Mouse (Mus musculus): ENCODE results near the gene Timm9. TPM values are rescaled to one million over a fixed set of nuclear protein-coding genes. Genes with fewer than 3 reads are reported as not detected.
A peak's percentile ranks its signal among the peaks of the same experiment; 100 is the strongest.

Gene Timm9
- 88.7 and 88.9 TPM in 2 replicates for polyA plus RNA-seq (2015; fragmentation: Nextera tagmentation; extraction: Ambion mirVana)

GRCm38 (mm10) chr12:71136130-71136973 lies at the start of gene Timm9, which contains the start of gene 2700049A03Rik:
Gene Timm9 (minus strand): TSS chr12:71136684.
Gene 2700049A03Rik (plus strand): TSS chr12:71136848.
- under 1% methylated on average over 52 of the region's 52 CpGs for WGBS
- peak within 1 kb of the TSS; percentile 92 for H3K4me2 ChIP-seq
- no peaks in the 10 kb centered on the region for H3K9me3 ChIP-seq (replicated peaks)
- peak; percentile 95 for ATAC-seq (replicated peaks; ENCODE audit: low FRiP score)
- no peaks in the 10 kb centered on the region for H3K27me3 ChIP-seq
- H3K36me3 ChIP-seq: peaks cover 34% of the 10 kb centered on the region
- peaks cover 22% of the 10 kb centered on the region for H3K4me1 ChIP-seq
- H3K9ac ChIP-seq: peak within 1 kb of the TSS; percentile 98
- peak within 1 kb of the TSS; percentile 97 for H3K4me3 ChIP-seq (replicated peaks)
- H3K27ac ChIP-seq: peak within 1 kb of the TSS; percentile 84

- Histone ChIP-seq H3K9ac (no peak overlapping the region), H3K9me3 (replicated peaks) (no peaks in the 10 kb centered on the region), H3K4me3 (replicated peaks) (no peak overlapping the region), H3K27me3 (no peaks in the 10 kb centered on the region), H3K4me1 (no peaks in the 10 kb centered on the region), H3K36me3 (peaks cover 69% of the 10 kb centered on the region), H3K27ac (no peak overlapping the region), H3K4me2 (no peak overlapping the region)
- WGBS: 99% methylated on average over 4 of the region's 4 CpGs
- no peak for ATAC-seq (replicated peaks; ENCODE audit: low FRiP score)
These were observed 47.9 kb upstream of the Timm9 start for GRCm38 (mm10) chr12:71184396-71184795.

DNA sequence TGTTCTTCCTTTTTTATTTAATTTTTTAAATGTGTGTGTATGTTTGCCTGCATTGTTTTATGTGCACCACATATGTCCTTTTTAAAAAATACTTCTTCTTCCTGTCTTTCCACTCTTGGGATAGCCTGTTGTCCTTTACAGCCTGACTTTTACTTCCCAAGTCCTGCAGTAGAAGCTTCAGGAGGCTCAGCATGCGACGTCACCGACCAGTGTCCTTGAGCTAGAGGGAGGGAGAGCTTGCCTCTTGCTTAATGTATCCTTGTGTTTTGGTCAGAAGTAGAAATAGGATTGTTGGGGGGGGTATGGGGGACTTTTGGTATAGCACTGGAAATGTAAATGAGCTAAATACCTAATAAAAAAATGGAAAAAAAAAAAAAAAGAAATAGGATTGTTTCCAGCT lies 47.3 kb upstream of the Timm9 start:
- Histone ChIP-seq H3K4me2 (no peak overlapping the region), H3K36me3 (peaks cover 69% of the 10 kb centered on the region), H3K27ac (no peak overlapping the region), H3K4me3 (replicated peaks) (no peak overlapping the region), H3K9ac (no peak overlapping the region), H3K9me3 (replicated peaks) (no peaks in the 10 kb centered on the region), H3K27me3 (no peaks in the 10 kb centered on the region), H3K4me1 (no peaks in the 10 kb centered on the region)
- 90% methylated on average over 3 of the region's 3 CpGs for WGBS
- ATAC-seq (replicated peaks; ENCODE audit: low FRiP score): no peak

DNA sequence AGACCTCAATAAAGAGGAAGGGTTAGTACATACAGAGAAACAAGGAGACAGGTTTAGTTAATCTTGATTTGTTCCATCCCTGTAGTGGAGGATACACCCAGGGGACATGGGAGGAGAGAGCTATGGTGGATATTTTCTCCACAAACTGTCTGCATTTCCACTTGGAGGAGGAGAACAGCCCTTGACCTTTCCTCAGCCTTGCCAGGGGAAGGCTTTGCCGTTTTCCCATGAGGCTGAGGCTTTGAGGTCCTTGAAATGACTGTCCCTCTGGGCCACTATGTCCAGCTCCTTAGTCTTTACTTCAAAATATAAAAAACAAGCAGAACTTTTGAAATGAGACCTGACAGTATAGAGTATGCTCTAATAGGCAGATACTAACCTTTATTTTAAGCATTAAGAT lies 33.4 kb upstream of the Timm9 start:
- Histone ChIP-seq H3K4me1 (no peaks in the 10 kb centered on the region), H3K4me2 (no peak overlapping the region), H3K9ac (no peak overlapping the region), H3K4me3 (replicated peaks) (no peak overlapping the region), H3K9me3 (replicated peaks) (no peaks in the 10 kb centered on the region), H3K36me3 (peaks cover 57% of the 10 kb centered on the region), H3K27me3 (no peaks in the 10 kb centered on the region), H3K27ac (no peak overlapping the region)
- ATAC-seq (replicated peaks; ENCODE audit: low FRiP score): no peak
- 83% methylated on average over 1 of the region's 1 CpGs for WGBS

DNA sequence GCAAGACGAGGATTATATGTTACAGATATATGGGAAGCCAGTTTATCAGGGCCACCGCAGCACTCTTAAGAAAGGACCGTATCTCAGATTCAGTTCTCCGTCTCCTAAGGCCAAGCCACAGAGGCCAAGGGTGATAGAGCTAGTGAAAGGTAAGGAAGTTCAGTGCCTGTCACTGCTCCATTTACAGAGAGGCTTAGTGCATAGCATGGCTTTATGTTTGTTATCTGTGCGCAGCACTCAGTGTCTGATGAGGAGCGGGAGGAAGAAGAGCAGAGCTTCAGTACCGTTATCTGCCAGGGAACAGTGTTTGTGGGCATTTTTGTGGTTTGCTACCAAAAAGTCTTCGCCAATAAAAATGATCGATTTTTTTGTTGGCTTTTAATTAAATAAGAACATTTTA lies 27.9 kb upstream of the Timm9 start:
- WGBS: 92% methylated on average over 9 of the region's 9 CpGs
- ATAC-seq (replicated peaks; ENCODE audit: low FRiP score): no peak
- no peak overlapping the region for H3K4me3 ChIP-seq (replicated peaks)
- no peaks in the 10 kb centered on the region for H3K9me3 ChIP-seq (replicated peaks)
- no peak overlapping the region for H3K27ac ChIP-seq
- H3K27me3 ChIP-seq: no peaks in the 10 kb centered on the region
- no peak overlapping the region for H3K4me2 ChIP-seq
- H3K36me3 ChIP-seq: peaks cover 72% of the 10 kb centered on the region
- H3K9ac ChIP-seq: no peak overlapping the region
- H3K4me1 ChIP-seq: no peaks in the 10 kb centered on the region

DNA sequence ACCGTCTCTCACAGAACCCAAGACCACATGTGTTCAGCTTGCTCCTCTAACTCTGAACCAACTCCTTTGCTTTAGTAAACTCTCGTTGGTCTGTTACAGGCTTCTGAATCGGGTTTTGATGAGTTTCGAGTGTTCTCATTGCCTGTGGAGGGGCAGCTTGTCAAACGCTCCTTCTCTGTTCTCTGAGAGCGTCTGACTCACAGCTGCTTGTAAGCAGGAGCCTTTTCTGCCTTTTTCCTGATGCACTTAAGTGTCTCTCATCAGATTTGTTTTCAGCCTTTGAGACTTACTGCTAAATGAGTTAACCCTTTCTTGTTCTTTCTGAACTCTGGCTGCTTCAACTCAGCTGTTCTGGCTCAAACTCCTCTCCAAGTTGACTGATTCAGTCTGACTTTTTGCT lies 21.5 kb upstream of the Timm9 start:
- Histone ChIP-seq H3K4me2 (no peak overlapping the region), H3K27me3 (no peaks in the 10 kb centered on the region), H3K4me1 (no peaks in the 10 kb centered on the region), H3K36me3 (peaks cover 82% of the 10 kb centered on the region), H3K4me3 (replicated peaks) (no peak overlapping the region), H3K27ac (no peak overlapping the region), H3K9me3 (replicated peaks) (no peaks in the 10 kb centered on the region), H3K9ac (no peak overlapping the region)
- no peak for ATAC-seq (replicated peaks; ENCODE audit: low FRiP score)
- 89% methylated on average over 6 of the region's 6 CpGs for WGBS

- peaks cover 81% of the 10 kb centered on the region for H3K36me3 ChIP-seq
- ATAC-seq (replicated peaks; ENCODE audit: low FRiP score): no peak
- H3K9me3 ChIP-seq (replicated peaks): no peaks in the 10 kb centered on the region
- 91% methylated on average over 6 of the region's 6 CpGs for WGBS
- no peak overlapping the region for H3K27ac ChIP-seq
- H3K4me1 ChIP-seq: no peaks in the 10 kb centered on the region
- no peak overlapping the region for H3K9ac ChIP-seq
- no peak overlapping the region for H3K4me3 ChIP-seq (replicated peaks)
- no peak overlapping the region for H3K4me2 ChIP-seq
- H3K27me3 ChIP-seq: no peaks in the 10 kb centered on the region
These were observed 18.5 kb upstream of the Timm9 start for GRCm38 (mm10) chr12:71154979-71155378.

- Histone ChIP-seq H3K27ac (no peak overlapping the region), H3K4me3 (replicated peaks) (no peak overlapping the region), H3K27me3 (no peaks in the 10 kb centered on the region), H3K36me3 (peaks cover 84% of the 10 kb centered on the region), H3K4me1 (no peaks in the 10 kb centered on the region), H3K9me3 (replicated peaks) (no peaks in the 10 kb centered on the region), H3K9ac (no peak overlapping the region), H3K4me2 (no peak overlapping the region)
- 93% methylated on average over 8 of the region's 8 CpGs for WGBS
- ATAC-seq (replicated peaks; ENCODE audit: low FRiP score): no peak
These were observed 13.7 kb upstream of the Timm9 start for GRCm38 (mm10) chr12:71150167-71150566.

DNA sequence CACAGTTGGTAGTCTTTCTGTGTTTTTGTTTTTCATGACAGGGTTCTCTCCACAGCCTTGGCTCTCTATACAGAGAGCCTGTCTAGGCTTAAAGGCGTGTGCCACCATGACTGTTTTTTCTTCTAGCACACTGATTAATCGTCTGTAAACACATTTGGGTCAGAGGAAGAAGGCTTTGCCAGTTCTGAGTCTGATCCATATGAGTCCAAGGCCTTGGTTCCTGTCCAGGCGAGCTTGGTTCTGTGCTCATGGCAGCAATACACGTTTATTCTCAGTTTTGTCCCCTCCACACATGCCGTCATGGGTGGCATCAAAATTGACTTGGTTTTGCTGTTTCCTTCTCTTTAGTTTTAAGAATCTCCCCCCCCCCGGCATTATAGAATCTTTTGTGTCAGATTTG lies 13.0 kb upstream of the Timm9 start:
- Histone ChIP-seq H3K4me3 (replicated peaks) (no peak overlapping the region), H3K4me2 (no peak overlapping the region), H3K9me3 (replicated peaks) (no peaks in the 10 kb centered on the region), H3K4me1 (no peaks in the 10 kb centered on the region), H3K36me3 (peaks cover 85% of the 10 kb centered on the region), H3K9ac (no peak overlapping the region), H3K27ac (no peak overlapping the region), H3K27me3 (no peaks in the 10 kb centered on the region)
- no peak for ATAC-seq (replicated peaks; ENCODE audit: low FRiP score)
- 91% methylated on average over 6 of the region's 6 CpGs for WGBS

DNA sequence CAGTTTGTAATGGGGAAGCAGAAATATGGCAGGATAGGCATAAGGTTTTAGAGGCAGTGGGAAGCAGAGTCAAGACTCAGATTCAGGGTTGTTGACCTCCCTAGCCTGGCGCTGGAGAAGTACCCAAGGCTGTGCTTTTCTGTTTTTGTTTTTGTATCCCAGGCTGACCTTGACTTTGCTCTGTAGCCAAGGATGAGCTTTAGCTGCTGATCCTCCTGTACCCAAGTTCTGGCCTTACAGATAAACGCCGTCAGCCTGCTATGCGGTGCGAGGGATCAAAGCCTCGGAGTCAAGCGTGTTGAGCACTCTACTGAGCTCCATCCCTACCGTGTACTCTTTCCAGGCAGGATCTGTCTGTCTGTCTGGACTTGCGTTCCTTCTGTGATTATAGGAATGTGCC lies 12.3 kb upstream of the Timm9 start:
- no peak for ATAC-seq (replicated peaks; ENCODE audit: low FRiP score)
- no peak overlapping the region for H3K4me2 ChIP-seq
- 96% methylated on average over 9 of the region's 9 CpGs for WGBS
- H3K9ac ChIP-seq: no peak overlapping the region
- H3K4me1 ChIP-seq: no peaks in the 10 kb centered on the region
- peaks cover 85% of the 10 kb centered on the region for H3K36me3 ChIP-seq
- H3K27ac ChIP-seq: no peak overlapping the region
- H3K4me3 ChIP-seq (replicated peaks): no peak overlapping the region
- H3K27me3 ChIP-seq: no peaks in the 10 kb centered on the region
- no peaks in the 10 kb centered on the region for H3K9me3 ChIP-seq (replicated peaks)

DNA sequence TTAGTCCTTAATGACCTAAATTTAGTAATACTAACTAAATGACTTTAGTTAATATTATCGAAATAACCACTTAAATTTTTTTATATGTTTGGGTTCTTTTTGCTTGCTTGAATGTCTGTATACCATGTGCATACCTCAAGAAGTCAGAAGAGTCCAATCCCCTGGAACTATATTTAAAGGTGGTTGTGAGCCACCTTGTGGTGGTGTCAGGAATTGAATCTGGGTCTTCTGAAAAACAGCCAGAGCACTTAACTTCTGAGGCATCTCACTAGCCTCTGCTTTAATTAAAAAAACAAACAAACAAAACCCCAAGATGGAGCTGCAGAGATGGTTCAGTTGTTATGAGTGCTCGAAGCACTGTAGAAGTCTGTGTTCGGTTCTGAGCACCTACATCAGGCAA lies 11.2 kb upstream of the Timm9 start:
- no peaks in the 10 kb centered on the region for H3K9me3 ChIP-seq (replicated peaks)
- H3K36me3 ChIP-seq: peaks cover 85% of the 10 kb centered on the region
- H3K9ac ChIP-seq: no peak overlapping the region
- no peak overlapping the region for H3K27ac ChIP-seq
- no peak overlapping the region for H3K4me2 ChIP-seq
- H3K4me3 ChIP-seq (replicated peaks): no peak overlapping the region
- ATAC-seq (replicated peaks; ENCODE audit: low FRiP score): no peak
- no peaks in the 10 kb centered on the region for H3K27me3 ChIP-seq
- 89% methylated on average over 3 of the region's 3 CpGs for WGBS
- H3K4me1 ChIP-seq: no peaks in the 10 kb centered on the region

DNA sequence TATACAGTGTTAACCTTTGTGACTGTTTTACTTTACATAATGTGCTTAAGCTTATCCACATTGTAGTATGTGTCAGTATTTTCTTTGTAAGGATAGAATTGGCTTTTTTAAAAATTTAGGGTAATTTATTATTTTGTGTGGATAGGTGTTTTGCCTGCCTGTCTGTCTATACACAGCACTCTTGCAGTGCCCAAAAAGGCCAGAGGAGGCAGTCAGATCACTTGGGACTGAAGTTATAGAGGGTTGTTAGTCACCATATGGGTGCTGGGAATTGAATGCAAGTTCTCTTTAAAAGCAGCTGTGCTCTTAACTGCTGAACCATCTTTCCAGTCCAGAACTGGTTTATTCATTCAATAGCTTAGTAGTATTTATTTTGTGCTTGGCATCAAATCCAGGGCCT lies 4.7 kb upstream of the Timm9 start:
- Histone ChIP-seq H3K27ac (no peak overlapping the region), H3K4me1 (peaks cover 14% of the 10 kb centered on the region), H3K36me3 (peaks cover 64% of the 10 kb centered on the region), H3K4me3 (replicated peaks) (no peak overlapping the region), H3K27me3 (no peaks in the 10 kb centered on the region), H3K9me3 (replicated peaks) (no peaks in the 10 kb centered on the region), H3K4me2 (no peak overlapping the region), H3K9ac (no peak overlapping the region)
- ATAC-seq (replicated peaks; ENCODE audit: low FRiP score): no peak
